Mouse (Mus musculus): ENCODE results near the gene Cpn1. TPM values are rescaled to one million over a fixed set of nuclear protein-coding genes. Genes with fewer than 3 reads are reported as not detected.

Gene Cpn1
- 0.46 and 0.57 TPM in 2 replicates for total RNA-seq (2014; rRNA removed)
- polyA plus RNA-seq (2015; fragmentation: Nextera tagmentation; extraction: Ambion mirVana): 0.36 and 0.74 TPM in 2 replicates

GRCm38 (mm10) chr19:43986069-43986794 lies at the start of gene Cpn1:
Gene Cpn1, minus strand, starts transcription at chr19:43986556.
- Histone ChIP-seq H3K9me3 (ENCODE audit: low read length) (no peaks in the 10 kb centered on the region), H3K27me3 (ENCODE audit: insufficient read depth, low read length) (no peaks in the 10 kb centered on the region), H3K36me3 (ENCODE audit: insufficient read depth) (no peaks in the 10 kb centered on the region), H3K9ac (no peak within 1 kb of the TSS), H3K4me3 (ENCODE audit: low read depth, low read length) (0 out of 2 replicates have a peak within 1 kb of the TSS, but pooled peaks have one; percentile 3), H3K4me1 (ENCODE audit: insufficient read depth) (no peaks in the 10 kb centered on the region), H3K4me2 (ENCODE audit: low read depth) (peak within 1 kb of the TSS; percentile 32), H3K27ac (ENCODE audit: low read depth, low read length) (no peak within 1 kb of the TSS)
- no peak for DNase-seq
- TF ChIP-seq CTCF (IDR thresholded peaks at IDR 0.05; ENCODE audit: low read depth): no peak
- ATAC-seq: no peak
- WGBS: 16% methylated on average over 30 of the region's 30 CpGs

DNA sequence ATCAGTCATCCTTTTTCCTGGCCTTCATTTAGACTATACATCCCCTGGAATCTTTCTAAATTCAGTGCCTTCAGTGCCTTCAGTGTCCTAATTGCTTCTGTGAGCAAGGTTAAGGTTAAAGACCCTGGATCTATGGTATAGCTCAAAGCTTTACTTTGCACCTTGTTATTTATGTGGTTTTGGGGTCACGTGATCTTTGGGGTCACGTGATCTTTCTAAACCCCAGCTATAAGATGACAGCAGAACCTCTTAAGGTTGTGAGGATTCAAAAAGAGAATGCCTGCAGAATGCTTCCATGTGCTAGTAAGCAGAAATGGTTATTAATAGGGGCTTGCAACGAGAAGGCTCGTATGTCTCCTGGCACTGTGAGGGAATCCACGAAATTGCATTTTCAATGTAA lies 47.0 kb upstream of the Cpn1 start:
- Histone ChIP-seq H3K4me1 (ENCODE audit: insufficient read depth) (no peaks in the 10 kb centered on the region), H3K9ac (no peak overlapping the region), H3K9me3 (ENCODE audit: low read length) (no peaks in the 10 kb centered on the region), H3K27ac (ENCODE audit: low read depth, low read length) (no peak overlapping the region), H3K4me3 (ENCODE audit: low read depth, low read length) (no peak overlapping the region), H3K4me2 (ENCODE audit: low read depth) (no peak overlapping the region), H3K27me3 (ENCODE audit: insufficient read depth, low read length) (no peaks in the 10 kb centered on the region), H3K36me3 (ENCODE audit: insufficient read depth) (peaks cover 39% of the 10 kb centered on the region)
- no peak for TF ChIP-seq CTCF (IDR thresholded peaks at IDR 0.05; ENCODE audit: low read depth)
- ATAC-seq: no peak
- DNase-seq: no peak
- 91% methylated on average over 5 of the region's 5 CpGs for WGBS

- H3K9me3 ChIP-seq (ENCODE audit: low read length): no peaks in the 10 kb centered on the region
- no peaks in the 10 kb centered on the region for H3K4me1 ChIP-seq (ENCODE audit: insufficient read depth)
- H3K9ac ChIP-seq: no peak overlapping the region
- ATAC-seq (no peak), DNase-seq (no peak)
- no peak for TF ChIP-seq CTCF (IDR thresholded peaks at IDR 0.05; ENCODE audit: low read depth)
- H3K36me3 ChIP-seq (ENCODE audit: insufficient read depth): peaks cover 34% of the 10 kb centered on the region
- no peak overlapping the region for H3K4me3 ChIP-seq (ENCODE audit: low read depth, low read length)
- WGBS: 92% methylated on average over 11 of the region's 11 CpGs
- H3K4me2 ChIP-seq (ENCODE audit: low read depth): no peak overlapping the region
- no peaks in the 10 kb centered on the region for H3K27me3 ChIP-seq (ENCODE audit: insufficient read depth, low read length)
- H3K27ac ChIP-seq (ENCODE audit: low read depth, low read length): no peak overlapping the region
Measured at GRCm38 (mm10) chr19:44032046-44032744, 45.8 kb upstream of the Cpn1 start.

- DNase-seq (no peak), ATAC-seq (no peak)
- no peak overlapping the region for H3K9ac ChIP-seq
- H3K4me3 ChIP-seq (ENCODE audit: low read depth, low read length): no peak overlapping the region
- no peak for TF ChIP-seq CTCF (IDR thresholded peaks at IDR 0.05; ENCODE audit: low read depth)
- no peaks in the 10 kb centered on the region for H3K9me3 ChIP-seq (ENCODE audit: low read length)
- no peak overlapping the region for H3K4me2 ChIP-seq (ENCODE audit: low read depth)
- WGBS: 93% methylated on average over 5 of the region's 5 CpGs
- H3K36me3 ChIP-seq (ENCODE audit: insufficient read depth): peaks cover 14% of the 10 kb centered on the region
- H3K4me1 ChIP-seq (ENCODE audit: insufficient read depth): no peaks in the 10 kb centered on the region
- no peak overlapping the region for H3K27ac ChIP-seq (ENCODE audit: low read depth, low read length)
- no peaks in the 10 kb centered on the region for H3K27me3 ChIP-seq (ENCODE audit: insufficient read depth, low read length)
Measured at GRCm38 (mm10) chr19:44030024-44030423, 43.7 kb upstream of the Cpn1 start.

GRCm38 (mm10) chr19:44028972-44029371 lies 42.6 kb upstream of the Cpn1 start, which contains the start of gene Cyp2c23:
Gene Cyp2c23, minus strand, starts transcription at chr19:44029208.
- Histone ChIP-seq H3K4me2 (ENCODE audit: low read depth) (no peak within 1 kb of the TSS), H3K4me1 (ENCODE audit: insufficient read depth) (no peaks in the 10 kb centered on the region), H3K9ac (no peak within 1 kb of the TSS), H3K27me3 (ENCODE audit: insufficient read depth, low read length) (no peaks in the 10 kb centered on the region), H3K4me3 (ENCODE audit: low read depth, low read length) (no peak within 1 kb of the TSS), H3K36me3 (ENCODE audit: insufficient read depth) (peaks cover 7% of the 10 kb centered on the region), H3K9me3 (ENCODE audit: low read length) (no peaks in the 10 kb centered on the region), H3K27ac (ENCODE audit: low read depth, low read length) (no peak within 1 kb of the TSS)
- DNase-seq (no peak), ATAC-seq (no peak)
- no peak for TF ChIP-seq CTCF (IDR thresholded peaks at IDR 0.05; ENCODE audit: low read depth)
- WGBS: 71% methylated on average over 8 of the region's 8 CpGs

DNA sequence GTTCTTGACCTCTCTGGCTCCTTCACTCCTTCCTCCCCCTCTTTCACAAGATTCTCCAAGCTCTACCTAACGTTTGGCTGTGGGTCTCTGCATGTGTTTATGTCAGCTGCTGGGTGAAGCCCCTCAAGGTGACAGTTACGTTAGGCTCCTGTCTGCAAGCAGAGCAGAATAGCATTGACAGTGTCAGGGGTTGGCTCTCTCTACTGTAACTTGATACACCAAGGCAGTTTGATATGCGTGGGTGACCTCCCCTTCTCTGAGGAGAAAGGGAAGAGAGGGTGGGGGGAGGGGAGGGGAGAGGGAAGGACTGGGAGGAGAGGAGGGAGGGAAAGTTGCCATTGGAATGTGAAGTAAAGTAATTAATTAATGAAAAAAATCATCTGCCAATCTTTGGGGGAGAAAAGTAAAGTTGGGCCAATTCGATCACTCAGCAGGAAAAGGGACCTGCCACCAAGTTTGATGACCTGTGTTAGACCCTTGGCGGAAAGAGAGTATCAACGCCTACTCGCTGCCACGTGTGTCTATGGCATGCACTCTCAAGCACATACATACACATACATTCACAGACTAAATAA lies 40.7 kb upstream of the Cpn1 start:
- H3K9me3 ChIP-seq (ENCODE audit: low read length): no peaks in the 10 kb centered on the region
- no peak overlapping the region for H3K4me3 ChIP-seq (ENCODE audit: low read depth, low read length)
- no peak overlapping the region for H3K27ac ChIP-seq (ENCODE audit: low read depth, low read length)
- ATAC-seq (no peak), DNase-seq (no peak)
- H3K27me3 ChIP-seq (ENCODE audit: insufficient read depth, low read length): no peaks in the 10 kb centered on the region
- H3K4me1 ChIP-seq (ENCODE audit: insufficient read depth): no peaks in the 10 kb centered on the region
- TF ChIP-seq CTCF (IDR thresholded peaks at IDR 0.05; ENCODE audit: low read depth): no peak
- WGBS: 65% methylated on average over 8 of the region's 8 CpGs
- H3K4me2 ChIP-seq (ENCODE audit: low read depth): no peak overlapping the region
- H3K9ac ChIP-seq: no peak overlapping the region
- H3K36me3 ChIP-seq (ENCODE audit: insufficient read depth): no peaks in the 10 kb centered on the region

Measured in forebrain, postnatal 0 days (tissue).